Mouse (Mus musculus) spleen, postnatal 14 days (tissue): ENCODE results near the gene Hist1h2br.
A peak's percentile ranks its signal among the peaks of the same experiment; 100 is the strongest.
"Not testable (repeated sequence)": the region's sequence is repeated elsewhere in the genome, so short reads cannot be mapped to it uniquely, and the experiment has no call there.

Source experiments
- DNase-seq, 2 experiments: peaks; one replicate each; pipeline ENCODE4 v3.0.0; 2021 to 2022; ENCODE audit warnings: low spot score in 2 of 2

Hist1h2br gene

GRCm38 (mm10) chr13:21833461-21833860 lies at the start of gene Hist1h2br, which contains the start of gene Hist1h2ap:
Gene Hist1h2br, plus strand, starts transcription at chr13:21833743.
Gene Hist1h2ap, minus strand, starts transcription at chr13:21833507.
- DNase-seq: not testable (repeated sequence)

- DNase-seq: no peak
Measured at GRCm38 (mm10) chr13:21784311-21784710, 49.2 kb upstream of the Hist1h2br start.

GRCm38 (mm10) chr13:21786189-21786898 lies 47.2 kb upstream of the Hist1h2br start:
- DNase-seq: no peak

- peak; percentile 70 to 77 for DNase-seq
Measured at GRCm38 (mm10) chr13:21786899-21787629, 46.5 kb upstream of the Hist1h2br start, which contains the start of the genes Hist1h2an and Hist1h2bp. Gene Hist1h2an, minus strand, starts transcription at chr13:21787218. Gene Hist1h2bp, plus strand, starts transcription at chr13:21787461.

GRCm38 (mm10) chr13:21787760-21788593 lies 45.6 kb upstream of the Hist1h2br start:
- no peak for DNase-seq

GRCm38 (mm10) chr13:21789925-21790324 lies 43.6 kb upstream of the Hist1h2br start:
- no peak for DNase-seq

GRCm38 (mm10) chr13:21790601-21791283 lies 42.8 kb upstream of the Hist1h2br start:
- DNase-seq: no peak

GRCm38 (mm10) chr13:21795584-21795983 lies 38.0 kb upstream of the Hist1h2br start:
- DNase-seq: no peak

GRCm38 (mm10) chr13:21797163-21797562 lies 36.4 kb upstream of the Hist1h2br start:
- DNase-seq: not testable (repeated sequence)

GRCm38 (mm10) chr13:21803058-21803457 lies 30.5 kb upstream of the Hist1h2br start:
- not testable (repeated sequence) for DNase-seq

GRCm38 (mm10) chr13:21810073-21810472 lies 23.5 kb upstream of the Hist1h2br start, which contains the start of the genes Hist1h2bq and Hist1h2ao:
Gene Hist1h2bq, minus strand, starts transcription at chr13:21810197.
Gene Hist1h2ao, plus strand, starts transcription at chr13:21810465.
- not testable (repeated sequence) for DNase-seq

- DNase-seq: not testable (repeated sequence)
Measured at GRCm38 (mm10) chr13:21811074-21811473, 22.5 kb upstream of the Hist1h2br start.

- DNase-seq: peak; percentile 36 to 42
Measured at GRCm38 (mm10) chr13:21811539-21811938, 22.0 kb upstream of the Hist1h2br start, which contains the start of gene Hist1h4m. Gene Hist1h4m, plus strand, starts transcription at chr13:21811746.

- not testable (repeated sequence) for DNase-seq
Measured at GRCm38 (mm10) chr13:21812092-21812491, 21.5 kb upstream of the Hist1h2br start.

GRCm38 (mm10) chr13:21820082-21820890 lies 13.3 kb upstream of the Hist1h2br start:
- not testable (repeated sequence) for DNase-seq

- DNase-seq: no peak
Measured at GRCm38 (mm10) chr13:21828511-21828910, 5.0 kb upstream of the Hist1h2br start.

- no peak for DNase-seq
Measured at GRCm38 (mm10) chr13:21830344-21830743, 3.2 kb upstream of the Hist1h2br start.

- not testable (repeated sequence) for DNase-seq
Measured at GRCm38 (mm10) chr13:21831418-21832394, 1.8 kb upstream of the Hist1h2br start, which contains the start of gene Hist1h4n. Gene Hist1h4n, minus strand, starts transcription at chr13:21832196.

GRCm38 (mm10) chr13:21840508-21840907 lies 7.0 kb downstream of the Hist1h2br start:
- not testable (repeated sequence) for DNase-seq
